Mouse (Mus musculus) induced T-regulatory cell, adult 2 months (primary cell): ENCODE measurements around the gene Tspan18.

Experiments used
- DNase-seq: peaks from one replicate; pipeline ENCODE4 v3.0.0-alpha.2; 2012; ENCODE audit warnings: low read depth

Gene Tspan18

GRCm38 (mm10) chr2:93187323-93187996 lies 146.8 kb downstream of the Tspan18 start, which contains the start of gene Trp53i11:
Gene Trp53i11 (plus strand): TSS chr2:93187548.
- DNase-seq, result peak; percentile 94

- no peak for DNase-seq
These were observed 151.4 kb downstream of the Tspan18 start for GRCm38 (mm10) chr2:93182859-93183258.

DNA sequence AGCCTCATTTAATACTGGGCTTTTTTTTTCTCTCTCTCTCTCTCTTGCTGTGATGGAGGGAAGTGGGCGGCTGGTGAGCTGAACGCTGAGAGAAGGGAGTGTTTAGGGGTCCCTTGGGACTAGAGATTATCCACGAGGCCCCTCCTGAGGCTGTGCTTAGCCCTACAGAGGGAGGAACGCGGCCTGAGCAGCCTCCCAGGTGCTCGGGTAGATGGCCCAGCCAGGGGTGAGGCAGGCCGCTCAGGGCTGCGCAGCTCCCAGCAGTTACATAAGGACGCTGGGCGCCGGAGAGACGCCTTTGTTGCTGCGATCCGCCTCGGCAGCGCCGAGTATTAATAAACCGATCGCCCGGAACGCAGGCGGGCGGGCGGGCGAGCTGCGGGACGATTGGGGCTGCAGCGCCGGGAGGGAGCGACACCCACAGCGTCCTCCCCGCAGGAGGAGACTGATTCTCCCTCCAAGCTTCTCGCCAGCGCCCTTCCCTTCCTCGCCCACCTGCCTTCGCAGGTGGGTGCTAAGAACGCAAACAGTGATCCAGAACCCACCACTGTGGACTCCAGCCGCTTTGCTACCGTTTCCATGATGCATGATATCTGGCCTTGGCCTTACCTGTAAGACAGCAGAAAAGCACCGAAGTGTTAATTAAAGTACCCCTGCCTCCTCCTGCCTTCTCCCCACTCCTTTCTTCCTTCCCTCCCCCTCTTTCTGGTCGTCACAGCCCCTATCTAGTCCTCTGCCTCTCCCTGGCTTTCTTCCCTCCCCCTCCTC lies 154.0 kb downstream of the Tspan18 start:
- peak; percentile 35 for DNase-seq

GRCm38 (mm10) chr2:93179603-93180002 lies 154.7 kb downstream of the Tspan18 start:
- no peak for DNase-seq

- no peak for DNase-seq
These were observed 156.0 kb downstream of the Tspan18 start for GRCm38 (mm10) chr2:93178313-93178677.

GRCm38 (mm10) chr2:93177668-93178312 lies 156.5 kb downstream of the Tspan18 start:
- DNase-seq, result no peak

- DNase-seq, result peak; percentile 67
These were observed 157.2 kb downstream of the Tspan18 start for GRCm38 (mm10) chr2:93176871-93177667.

GRCm38 (mm10) chr2:93176193-93176798 lies 158.0 kb downstream of the Tspan18 start:
- DNase-seq, result no peak

- no peak for DNase-seq
These were observed 158.6 kb downstream of the Tspan18 start for GRCm38 (mm10) chr2:93175721-93176120.

DNA sequence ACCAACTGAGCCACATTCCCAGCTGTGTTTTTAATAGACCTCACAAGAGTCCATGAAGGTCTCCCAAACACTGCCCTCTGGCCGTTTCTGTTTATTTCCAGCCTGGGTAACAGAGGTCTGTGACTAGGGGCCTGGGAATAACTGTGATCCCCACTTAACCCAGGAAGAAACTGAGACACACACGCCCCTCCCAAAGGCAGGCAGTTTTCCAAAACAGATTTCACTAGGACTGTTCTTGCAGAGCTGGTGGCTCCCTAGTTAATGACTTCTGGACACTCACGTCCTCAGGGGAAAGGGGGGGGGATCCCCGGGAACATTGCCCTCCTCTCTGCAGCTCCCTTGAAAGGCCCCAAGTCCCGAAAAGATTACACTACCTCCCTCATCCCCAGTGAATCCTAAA lies 159.0 kb downstream of the Tspan18 start:
- DNase-seq, result no peak

DNA sequence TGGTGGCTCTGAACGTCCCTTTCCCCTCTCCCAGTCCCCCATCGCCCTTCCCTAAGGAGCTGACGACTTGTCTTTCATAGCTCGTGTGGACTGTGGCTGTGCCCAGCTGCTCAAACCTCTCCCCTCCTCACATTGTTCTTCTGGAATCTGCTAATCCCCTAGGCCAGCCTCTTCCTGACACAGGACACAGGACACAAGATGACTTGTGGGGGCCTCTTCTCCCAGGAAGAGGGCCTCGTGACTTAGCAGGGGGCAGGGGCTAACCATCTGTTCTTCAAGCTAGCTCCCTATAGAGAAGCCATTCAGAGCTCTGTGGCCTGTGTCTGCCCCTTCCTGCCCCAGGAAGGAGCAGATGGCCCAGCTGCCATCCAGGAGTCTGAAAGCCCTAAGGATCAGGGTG lies 160.1 kb downstream of the Tspan18 start:
- DNase-seq, result no peak

DNA sequence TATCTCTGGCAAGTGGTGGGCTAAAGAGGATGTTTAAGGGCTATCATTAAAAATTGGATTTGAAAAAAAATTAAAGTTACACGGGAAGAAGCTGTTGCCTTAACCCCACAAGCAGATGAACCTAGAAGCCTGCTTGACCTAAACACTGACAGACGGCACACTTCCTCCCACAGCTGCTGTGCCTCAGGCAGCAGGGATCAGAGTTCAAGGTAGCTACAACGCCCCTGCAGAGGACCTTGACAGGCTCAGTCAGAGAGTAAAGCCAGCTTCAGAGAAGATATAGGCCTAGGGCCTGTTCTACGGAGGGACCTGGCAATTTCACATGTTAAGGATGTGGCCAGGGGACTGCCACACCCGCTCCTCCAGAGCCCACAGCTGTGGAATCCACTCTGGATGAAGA lies 161.8 kb downstream of the Tspan18 start:
- no peak for DNase-seq

- no peak for DNase-seq
These were observed 162.4 kb downstream of the Tspan18 start for GRCm38 (mm10) chr2:93171929-93172328.

DNA sequence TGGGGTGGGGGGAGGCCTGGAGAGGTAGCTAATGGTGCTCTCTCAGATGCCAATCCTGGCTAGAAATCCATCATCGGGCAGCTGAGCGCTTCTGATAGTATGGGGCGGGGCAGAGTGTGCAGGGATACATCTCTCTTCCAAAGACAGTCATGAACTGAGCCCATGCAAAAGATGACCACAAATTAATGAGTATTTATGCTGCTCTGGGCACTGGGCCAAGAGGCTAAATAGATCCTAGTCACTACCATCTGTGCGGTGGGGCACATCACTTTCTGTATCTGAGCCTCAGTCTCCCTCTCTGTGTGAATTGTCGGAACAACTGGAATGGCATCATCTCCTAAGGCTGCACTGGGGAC lies 163.5 kb downstream of the Tspan18 start:
- no peak for DNase-seq

GRCm38 (mm10) chr2:93170156-93170844 lies 164.0 kb downstream of the Tspan18 start:
- no peak for DNase-seq

DNA sequence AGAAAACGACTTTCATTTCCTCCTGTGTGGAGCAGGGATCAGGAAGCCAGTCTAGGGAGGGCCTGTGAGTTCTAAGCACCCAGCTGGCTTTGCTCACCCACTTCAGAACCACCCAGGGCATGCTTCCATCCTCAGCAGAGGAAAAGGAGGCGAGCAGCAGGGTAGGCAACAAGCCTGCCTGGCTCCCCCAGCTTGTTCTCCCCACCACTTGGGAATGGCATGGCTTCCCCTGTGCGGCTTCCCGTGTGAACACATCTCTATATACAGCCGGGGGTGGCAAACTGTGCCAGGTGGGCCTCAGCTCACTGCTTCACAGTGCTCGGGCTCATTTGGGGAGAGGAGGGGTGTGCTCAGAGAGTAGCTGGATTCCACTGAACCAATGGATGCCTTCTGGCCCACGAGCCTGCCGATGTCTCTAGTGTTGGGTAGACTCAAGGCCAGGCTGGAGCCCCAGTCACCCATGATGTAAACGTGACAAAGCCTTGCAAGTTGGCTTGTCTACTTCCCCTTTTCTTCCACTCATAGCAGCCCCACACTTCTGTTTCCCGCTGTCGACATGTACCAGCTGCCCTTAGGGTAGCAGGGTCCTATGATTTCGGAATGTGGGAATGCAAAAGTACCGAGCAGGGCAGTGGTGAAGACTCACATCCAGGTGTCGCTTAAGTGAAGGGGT lies 167.4 kb downstream of the Tspan18 start:
- DNase-seq, result no peak

- DNase-seq, result no peak
These were observed 168.0 kb downstream of the Tspan18 start for GRCm38 (mm10) chr2:93166295-93166694.

DNA sequence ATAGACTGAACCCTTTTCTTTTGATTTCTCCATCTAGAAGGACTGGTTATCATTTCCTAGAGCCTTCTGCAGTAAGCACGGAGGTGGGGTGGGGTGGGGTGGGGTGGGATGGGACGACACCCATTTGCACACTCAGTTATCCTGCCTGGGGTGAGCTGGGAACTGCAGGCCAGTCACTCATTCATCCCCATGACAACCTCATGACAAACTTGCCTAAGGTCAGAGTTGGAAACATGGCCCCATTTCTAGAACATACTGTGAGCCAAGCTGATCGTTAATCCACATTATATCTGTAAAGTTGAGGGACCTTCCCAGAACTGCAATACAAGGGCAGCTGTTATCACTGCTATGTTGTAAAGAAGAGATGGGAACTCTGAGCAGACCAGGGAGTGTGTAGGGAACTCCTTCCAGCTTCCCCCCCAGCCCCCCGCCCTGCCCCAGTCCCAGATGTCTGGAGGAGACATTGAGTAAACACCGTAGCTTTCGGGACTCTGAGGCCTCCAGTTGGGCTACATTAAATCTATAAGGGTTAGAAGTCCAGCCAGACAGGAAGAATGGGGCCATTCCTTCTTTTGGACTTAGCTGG lies 170.5 kb downstream of the Tspan18 start:
- no peak for DNase-seq

DNA sequence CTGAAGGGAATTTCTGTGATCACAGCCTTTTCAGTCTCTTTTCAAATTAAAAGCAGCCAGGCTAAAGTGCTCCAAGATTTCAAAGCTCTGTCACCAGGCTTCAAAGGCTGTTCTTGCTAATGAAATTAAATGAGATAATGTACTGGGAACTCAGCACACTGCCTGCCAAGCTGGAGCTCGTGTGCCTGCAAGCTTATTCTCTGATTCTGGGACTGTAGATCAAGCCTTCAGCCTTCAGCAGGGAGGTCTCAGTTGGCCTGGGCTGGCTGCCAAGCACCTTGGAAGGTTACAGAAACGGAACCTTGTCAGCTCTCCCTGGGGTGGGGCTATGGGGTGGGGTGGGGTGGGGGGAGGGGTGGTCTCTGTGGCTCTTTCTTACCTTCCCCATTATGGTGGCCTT lies 171.0 kb downstream of the Tspan18 start:
- DNase-seq, result no peak

- no peak for DNase-seq
These were observed 171.5 kb downstream of the Tspan18 start for GRCm38 (mm10) chr2:93162791-93163190.
